Mouse (Mus musculus): ENCODE results near the gene Ube2o.

- TF ChIP-seq POLR2A (IDR thresholded peaks at IDR 0.05; ENCODE audit: low read depth, low read length) (no peak), CTCF (IDR thresholded peaks at IDR 0.05; ENCODE audit: extremely low read depth, insufficient read depth, insufficient read length, insufficient replicate concordance) (no peak)
Observed at GRCm38 (mm10) chr11:116612554-116612953, 31.3 kb upstream of the Ube2o start.

Measured in spleen, adult 2 months (tissue).